Mouse (Mus musculus) c-Kit-negative CD71-positive TER-119-positive erythroid progenitor cells, embryonic 14.5 days (primary cell): ENCODE measurements at regions not wholly inside any gene's neighbourhood (a gene's known extent, or its start where the extent isn't known, plus 50 kb on each side); places are given as distances from the start of the nearest gene placed in this dataset.

Source experiments
- DNase-seq: peaks from one replicate; pipeline ENCODE4 v3.0.0-alpha.2; 2013; ENCODE audit warnings: low read depth, low spot score

DNA sequence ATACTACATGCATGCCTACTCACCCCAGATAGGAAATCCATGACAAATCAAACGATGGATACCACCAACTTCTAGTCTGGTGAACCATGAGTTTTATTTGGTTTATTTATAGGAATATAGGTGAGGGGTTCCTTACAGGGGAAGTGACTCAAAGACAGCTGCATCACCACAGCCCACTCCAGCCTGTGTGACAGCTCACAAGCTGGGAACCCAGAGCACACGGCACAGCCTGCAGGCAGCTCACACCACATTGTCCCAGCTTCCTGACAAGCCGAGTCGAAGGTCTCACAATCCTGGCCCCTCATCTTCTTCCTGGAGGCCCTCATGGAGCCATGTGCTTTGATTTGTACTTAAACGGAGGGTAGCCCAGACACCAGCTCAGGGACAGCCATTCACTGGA, 214.7 kb downstream of the Cog6 start:
- DNase-seq: no peak

DNA sequence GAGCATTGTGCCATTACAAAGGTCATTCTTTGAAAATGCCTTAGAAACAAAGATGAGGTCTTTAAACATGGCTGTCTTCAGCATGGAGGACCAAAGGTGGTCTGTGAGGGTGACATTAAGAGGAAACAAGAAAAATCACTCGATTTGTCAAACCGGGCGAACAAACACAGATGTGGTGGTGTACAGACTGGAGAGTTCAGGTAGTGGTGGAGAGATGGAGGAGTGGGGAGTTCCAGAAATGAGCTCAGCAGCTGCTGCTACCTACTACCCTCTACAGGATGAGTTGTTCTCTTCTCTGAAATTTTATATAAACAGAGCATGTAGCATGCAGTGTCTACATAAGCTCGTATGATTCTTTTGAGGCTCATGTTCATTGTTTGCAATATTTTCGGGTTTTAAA, 215.6 kb downstream of the Cog6 start:
- DNase-seq: no peak

DNA sequence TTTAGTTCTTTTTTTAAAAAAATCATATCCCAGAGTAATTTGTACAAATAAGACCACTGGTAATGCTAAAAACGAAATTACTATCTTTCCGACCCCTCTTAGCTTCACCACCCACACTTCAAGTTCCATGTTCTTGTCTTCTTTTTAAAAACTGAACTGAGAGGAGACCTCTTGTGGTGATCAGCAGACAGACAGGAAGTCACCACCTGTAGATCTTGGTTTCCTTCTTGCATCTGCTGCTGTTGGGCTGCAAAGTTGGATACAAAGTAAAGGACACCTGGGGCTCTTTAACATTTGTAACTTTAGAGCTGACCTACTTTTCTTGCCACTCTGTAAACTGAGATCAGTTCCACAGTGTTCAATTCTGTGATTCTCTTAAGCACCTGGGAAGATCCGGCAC, 216.4 kb downstream of the Cog6 start:
- no peak for DNase-seq

DNA sequence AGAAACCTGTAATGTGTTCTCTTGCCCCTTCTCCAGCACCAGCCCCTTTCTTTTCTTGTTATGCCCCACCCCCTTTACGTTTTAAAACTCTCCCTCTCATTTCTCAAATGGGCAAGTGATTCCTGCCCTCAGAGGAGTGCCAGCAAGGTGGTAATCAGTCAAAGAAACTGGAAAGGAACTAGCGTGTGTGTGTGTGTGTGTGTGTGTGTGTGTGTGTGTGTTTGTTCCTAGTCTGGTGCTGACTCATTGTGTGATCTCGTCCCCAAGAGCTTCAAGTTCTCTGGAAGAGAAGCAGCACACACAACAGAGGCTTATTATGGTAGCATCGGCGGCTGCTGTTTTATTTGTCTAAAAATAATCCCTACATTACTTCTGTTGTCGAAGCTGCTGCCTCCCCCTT, 219.2 kb downstream of the Cog6 start:
- DNase-seq: no peak

DNA sequence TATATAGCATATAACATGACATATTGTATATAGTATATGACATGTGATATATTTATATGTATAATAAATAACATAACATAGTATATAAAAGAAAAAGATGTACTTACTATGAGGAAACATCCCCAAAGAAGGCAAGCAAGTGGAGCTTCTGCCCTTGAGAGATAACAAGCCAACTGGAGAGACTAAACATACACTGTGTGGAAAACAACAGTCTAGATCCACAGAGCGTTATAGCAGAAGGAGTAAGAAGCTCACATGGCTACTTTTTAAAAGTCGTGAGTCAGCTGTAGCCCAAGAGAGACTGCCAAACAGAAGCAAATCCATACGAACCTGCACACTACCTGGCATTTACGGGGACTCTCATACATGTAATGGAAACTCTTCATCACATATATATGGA, 219.9 kb downstream of the Cog6 start:
- DNase-seq: no peak

DNA sequence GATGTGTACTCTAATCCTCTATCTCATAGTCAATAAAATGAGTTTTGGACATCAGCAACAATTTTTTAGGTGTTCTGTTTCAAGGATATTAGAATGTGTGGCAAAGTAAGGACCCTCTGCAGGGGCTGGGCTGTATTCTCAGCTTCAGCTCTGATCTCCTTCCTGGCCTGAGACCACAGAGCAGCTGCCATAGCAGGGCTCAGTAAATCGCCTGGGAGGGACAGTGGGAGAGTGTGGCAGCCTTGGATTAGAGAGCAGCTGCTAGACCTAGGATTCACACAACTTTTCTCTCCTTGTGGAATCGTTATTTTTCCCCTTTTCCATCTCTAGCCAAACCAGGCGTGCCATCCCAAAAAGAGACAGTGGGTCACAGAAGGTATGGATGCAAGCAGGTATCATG, 222.8 kb downstream of the Cog6 start:
- no peak for DNase-seq

DNA sequence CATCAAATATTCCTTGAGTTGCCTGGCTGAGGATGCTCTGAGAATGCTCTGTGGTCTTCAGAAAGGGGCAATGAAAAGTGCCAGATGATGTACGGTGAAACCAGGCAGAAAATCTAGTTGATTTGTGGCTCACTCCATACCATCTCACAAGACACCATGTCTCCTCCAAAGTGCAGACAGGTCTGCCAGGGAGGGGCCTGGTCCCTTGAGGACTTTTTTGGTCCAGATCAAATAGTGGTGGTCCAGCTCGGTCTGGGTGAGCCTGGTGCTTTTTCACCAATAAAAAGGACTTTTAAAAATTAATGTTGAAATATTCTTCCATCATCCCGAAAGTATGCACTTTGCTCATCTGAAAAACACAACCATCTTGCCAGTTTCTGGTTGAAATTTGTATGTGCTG, 224.2 kb downstream of the Cog6 start:
- no peak for DNase-seq

DNA sequence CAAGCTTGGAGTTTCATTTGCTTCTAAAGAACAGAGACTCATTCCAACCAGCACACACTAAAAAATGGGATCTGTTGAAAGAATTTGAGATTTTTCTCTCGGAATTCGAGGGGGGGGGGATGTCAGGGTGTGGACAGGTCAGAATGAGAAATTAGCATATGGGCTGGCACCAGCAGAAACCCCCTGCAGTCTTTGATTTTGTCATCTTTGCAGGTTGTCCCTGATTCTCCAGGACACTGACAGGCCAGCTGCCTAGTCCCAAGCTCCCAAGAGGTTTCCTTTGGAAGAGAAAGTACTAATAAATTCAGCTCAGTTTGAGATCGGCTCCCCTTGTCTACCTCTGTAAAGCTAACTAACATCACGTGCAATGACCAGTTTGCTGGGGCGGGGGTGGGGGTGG, 224.9 kb downstream of the Cog6 start:
- no peak for DNase-seq

DNA sequence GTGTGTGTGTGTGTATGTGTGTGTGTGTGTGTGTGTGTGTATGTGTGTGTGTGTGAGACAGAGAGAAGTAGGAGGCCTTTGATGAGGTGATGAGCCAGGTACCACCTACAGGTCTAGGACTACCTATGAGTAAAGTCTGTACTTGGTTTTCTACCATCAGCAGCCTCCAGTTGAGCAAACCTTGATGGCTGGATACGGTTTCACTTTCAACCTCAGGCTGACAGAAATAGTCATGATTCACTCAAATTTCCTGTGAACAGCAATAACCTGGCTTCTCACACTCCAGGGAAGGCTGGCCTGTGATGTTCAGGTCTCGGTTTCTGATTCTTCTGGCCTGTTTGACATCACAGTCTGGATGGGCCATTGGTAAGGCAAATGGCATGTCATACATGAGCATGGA, 226.1 kb downstream of the Cog6 start:
- DNase-seq: no peak

DNA sequence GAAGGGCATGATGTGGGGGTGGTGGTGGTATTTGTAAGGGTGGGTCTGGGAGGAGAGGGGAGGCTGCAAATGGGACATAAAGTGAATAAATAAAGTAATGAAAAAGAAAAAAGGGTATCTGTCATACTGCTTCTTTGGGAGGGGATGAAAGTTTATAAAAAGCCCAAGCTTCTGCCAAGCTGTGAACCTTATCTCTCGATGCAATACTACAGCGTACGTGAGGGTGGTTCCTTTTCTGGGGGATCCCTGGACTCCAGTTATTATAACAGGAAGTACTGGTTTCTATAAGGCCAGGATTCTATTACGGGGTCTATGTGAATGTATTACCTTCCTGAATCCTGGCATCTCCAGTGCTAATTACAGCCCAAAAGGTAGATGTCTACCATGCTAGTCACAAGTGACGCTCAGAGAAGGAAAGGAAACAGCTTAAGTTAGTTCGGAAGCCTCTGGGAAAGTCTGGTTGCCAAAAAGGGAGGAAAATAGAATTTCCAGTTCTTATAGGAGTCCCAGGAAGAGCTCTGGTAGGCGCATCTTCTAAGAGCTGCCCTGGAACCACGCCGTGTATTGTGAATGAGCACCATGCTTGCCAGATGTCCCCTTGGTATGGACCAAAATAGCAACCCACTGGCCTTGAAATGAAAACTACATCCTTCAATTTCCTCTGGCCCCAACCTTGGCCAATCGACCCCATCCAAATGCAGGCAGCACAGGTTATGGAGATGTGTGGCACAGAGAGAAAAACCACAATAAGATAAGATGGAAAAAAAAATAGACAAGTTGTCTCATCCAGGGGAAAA, 228.9 kb downstream of the Cog6 start:
- no peak for DNase-seq

DNA sequence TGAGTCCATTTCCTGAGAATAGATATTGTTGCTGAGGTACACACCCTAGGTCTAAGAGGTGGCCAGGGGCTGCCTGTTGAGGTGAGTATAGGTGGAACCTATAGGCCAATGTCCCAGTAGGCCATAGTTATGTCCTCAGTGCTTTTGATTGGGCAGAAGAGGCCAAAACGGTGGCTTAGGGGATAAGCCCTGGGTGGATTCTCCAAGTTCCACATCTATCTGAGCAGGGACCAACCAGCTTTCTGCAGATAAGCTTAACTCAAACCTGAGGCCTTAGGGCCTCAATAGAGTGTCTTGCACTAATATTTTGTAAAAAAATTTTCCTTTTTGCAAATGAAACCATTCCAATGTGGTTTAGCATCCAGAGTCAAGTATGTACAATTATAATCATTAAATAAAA, 231.4 kb downstream of the Cog6 start:
- no peak for DNase-seq

DNA sequence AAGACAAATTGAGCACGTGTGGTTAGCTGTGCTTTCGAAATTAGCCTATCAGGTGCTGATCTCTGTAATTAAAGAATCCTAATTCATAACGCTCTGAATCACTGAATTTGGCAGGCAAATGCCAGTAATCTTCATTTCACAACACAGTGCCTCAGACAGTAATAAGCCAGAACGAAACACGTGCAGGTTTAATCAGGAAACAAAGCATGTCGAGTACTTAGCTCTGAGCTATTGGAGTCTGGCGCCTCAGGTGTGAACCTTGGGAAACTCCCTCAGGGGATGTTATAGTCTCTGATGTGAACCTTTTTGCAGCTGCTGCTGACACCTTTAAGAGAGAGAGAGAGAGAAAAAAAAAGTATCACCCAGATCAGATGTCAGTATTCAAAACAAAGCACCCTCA, 232.6 kb downstream of the Cog6 start:
- DNase-seq: no peak

DNA sequence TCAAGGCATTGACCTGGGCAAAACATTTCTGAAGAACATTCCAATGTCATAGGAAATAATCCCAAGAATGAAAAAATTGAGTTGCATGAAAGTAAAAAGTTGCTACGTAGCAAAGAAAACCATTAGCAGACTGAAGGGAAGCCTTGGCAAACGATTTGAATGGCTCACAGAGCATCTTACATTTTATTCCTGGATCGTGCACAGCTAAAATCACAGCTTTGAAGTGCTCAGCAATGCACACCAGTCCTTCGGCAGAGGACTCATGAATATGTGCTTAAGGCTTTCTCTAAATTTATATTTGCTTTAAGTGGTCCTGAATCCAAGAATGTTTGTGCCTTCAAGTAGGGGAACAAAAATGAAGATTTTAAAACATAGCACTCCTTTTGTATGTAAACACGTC, 234.5 kb downstream of the Cog6 start:
- no peak for DNase-seq

DNA sequence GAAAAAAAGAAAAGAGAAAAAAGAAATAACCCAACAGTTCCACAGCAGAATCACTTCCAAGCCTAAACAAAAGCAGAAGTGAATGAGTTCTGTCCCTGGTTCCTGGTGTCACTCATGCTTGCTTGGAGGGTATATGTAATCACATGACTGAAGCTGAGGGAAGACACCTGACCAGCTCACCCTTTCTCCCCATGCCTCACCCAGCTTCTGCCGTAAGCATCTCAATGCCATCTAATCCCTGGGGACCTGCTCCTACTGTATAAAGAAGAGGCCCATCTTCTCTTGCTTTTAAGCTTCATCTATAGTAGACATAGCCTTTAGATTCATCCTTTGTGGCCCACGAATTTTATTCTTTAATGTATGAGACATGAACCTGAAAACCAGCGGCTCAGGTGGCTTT, 235.5 kb downstream of the Cog6 start:
- DNase-seq: no peak

DNA sequence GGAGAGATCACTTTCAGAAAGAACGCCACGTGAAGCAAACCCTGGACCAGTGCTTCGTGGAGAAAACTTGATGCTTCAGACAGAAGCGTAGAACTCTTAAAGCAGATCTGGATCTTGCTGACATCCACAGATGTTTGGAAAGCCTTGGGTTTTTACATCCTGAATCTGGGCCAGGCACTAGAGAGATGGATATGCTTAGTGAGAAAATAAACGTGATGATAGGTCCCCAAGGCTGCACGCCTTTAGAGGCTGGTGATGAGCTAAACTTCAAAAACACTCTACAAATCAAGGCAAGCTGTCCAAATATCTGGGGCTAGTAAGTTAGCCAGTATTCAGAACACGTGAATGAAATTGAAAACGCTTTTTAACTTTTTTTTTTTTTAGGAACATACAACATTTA, 236.7 kb downstream of the Cog6 start:
- no peak for DNase-seq

DNA sequence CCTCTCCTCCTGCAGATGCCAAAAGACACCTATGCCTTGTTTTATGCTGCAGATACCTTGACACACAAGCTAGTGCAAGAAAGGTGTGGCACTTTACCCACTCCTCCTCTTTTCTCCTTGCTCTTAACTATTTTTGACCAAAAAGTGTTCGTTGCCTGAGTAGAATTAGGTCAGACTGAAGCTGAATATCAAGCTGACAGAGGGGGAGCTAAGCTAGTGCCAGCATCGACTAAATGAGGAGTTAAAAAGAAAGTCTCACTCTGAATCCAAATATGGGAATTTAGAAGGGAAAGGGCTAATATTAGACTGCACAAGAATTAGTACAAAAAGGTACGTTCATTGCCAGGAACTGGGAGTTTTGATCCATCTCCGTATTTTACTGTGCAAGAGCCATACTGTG, 241.2 kb downstream of the Cog6 start:
- DNase-seq: no peak

DNA sequence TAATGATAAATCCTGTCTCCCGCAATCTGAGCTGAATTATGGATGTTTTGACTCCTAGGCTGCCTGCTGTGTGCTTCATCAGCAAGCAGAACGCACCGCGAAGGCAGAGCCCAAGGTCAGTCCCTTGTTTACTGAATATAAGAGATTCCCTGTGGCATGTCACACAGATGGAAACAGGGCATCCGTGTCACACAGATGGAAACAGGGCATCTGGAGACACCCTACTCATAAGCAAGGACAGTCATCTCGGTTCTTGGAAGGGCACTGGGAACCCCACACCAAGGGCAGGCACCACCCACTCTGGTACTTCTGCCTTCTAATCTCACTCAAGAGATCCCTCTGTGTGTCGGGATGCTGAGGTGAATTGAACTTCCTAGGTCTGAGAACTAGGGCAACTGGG, 241.9 kb downstream of the Cog6 start:
- no peak for DNase-seq

DNA sequence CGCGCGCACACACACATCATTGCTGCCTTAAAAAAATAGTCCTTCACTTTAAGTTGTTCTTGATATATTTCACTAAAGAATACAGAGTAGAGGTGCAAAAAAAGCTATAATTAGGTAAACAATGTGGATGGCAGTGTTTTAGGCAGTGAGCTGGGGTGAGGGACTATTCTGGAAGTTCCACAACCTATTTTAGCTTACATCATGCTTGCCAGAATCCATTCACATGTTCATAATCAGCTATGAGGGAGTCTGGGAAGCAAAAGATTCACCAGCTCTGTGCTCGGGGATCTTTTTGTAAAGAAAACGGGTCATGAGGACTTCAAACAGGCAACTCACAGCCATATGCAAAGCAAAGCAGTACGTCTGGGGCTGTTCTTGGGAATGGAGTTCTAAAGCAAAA, 242.3 kb downstream of the Cog6 start:
- no peak for DNase-seq

DNA sequence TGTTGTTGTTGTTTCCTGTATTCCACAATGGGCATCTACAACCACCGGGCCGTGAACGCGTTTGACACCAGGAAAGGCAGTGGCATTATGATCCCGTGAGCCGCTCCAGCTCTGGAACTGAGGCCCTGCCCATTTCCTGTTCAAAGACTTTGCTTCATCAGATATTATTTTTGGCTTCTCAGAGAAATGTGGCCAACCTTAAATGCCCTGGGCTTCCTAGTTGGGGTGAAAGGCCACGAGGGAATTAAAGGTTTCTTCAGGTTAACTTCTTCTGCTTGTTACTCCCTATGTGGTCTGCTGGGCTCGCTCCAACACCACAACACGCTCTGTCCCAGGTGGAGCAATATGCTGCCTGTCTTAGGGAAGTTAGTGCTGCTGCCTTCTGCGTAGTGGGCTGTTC, 249.8 kb downstream of the Cog6 start:
- DNase-seq: no peak

DNA sequence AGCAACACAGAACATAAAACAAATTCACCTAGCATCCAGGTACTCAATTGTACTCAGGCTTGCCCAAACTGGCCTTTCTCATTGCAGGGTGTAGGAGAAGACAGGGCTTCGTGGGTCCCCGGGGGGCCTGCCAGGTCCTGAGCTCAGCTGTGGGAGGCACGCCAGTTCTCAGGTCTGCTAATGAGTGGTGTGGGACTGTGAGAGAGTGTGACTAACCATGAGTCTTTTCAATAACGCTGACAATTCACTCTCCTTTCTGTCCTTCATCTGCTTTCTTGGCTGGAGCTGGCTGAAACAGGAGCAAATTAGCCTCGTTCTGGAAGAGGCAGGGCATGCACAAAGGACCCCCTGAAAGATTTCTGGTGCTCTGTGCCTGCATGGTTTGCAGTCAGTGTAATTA, 250.2 kb downstream of the Cog6 start:
- DNase-seq: no peak

DNA sequence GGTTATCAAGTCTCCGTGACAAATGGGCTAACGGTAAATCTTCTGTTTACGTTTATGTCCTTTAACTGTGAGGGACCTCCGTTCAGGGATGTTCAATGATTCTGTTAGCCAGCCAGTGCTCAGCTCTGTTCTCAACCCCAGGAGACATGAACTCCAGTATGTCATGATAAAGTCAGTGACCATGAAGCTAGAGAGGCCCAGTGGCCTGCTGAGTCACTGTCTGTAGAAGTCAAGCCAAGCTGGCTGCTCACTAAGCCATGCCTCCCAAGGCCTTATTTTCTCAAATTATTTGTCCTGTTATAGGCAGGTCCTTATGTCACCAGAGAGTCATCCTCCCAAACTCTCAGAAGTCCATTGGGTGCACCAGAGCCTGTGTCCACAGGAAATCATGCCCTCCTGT, 252.9 kb downstream of the Cog6 start:
- no peak for DNase-seq

DNA sequence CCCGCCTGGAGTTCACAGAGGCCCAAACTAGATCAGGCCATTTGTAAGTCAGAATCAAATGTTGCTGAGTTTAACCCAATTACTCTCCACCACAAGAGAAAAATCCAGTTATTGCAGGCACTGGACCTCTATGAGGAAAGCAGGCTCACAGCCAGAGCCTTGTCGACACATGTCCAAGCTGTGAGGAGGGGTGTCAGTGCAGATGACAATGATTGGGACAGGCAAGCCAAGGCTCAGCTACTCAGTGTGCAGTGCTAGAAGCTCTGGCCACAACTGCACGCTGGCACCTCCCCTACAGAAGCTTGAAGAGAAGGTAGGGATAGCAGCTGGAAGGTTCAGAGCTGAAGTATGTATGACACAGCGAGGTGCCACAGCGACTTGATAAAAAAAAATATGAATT, 253.4 kb downstream of the Cog6 start:
- no peak for DNase-seq

DNA sequence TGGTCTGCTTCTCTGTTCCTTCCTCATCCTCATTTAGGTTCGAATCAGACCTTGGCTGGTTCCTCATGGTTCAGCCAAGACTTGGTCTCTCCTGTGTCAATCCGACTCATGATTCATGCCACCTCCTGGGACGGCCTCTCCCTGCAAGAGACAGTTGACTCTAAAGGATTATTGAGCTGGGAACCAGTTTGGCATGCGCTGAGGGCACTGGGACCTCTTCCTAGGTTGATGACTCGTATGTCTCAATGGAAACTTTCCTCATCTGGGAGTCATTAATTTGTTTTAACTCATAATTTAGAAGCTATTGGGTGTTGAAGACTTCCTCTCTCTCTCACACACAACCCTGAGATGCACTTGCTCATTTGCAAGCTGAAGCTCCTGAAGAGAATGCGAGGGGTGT, 254.5 kb downstream of the Cog6 start:
- no peak for DNase-seq

DNA sequence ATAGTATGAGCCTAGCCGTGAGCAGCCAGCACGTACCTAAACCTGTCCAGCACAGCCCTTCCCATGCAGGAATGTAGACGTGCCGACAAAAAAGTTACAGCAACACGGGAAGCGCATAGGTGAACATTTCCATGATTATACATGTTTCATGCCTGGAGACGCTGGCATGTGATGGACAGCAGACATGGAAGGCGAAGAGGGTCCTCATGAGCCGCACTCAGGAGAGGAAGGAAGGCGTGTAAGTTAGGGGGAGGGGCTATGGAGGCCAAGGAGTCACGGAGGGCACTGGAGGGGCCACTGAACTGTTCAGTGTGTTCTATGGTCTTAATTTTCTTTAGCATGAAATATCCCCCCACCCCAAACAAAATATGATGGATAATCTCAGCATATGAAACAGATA, 257.2 kb downstream of the Cog6 start:
- DNase-seq: no peak
